Mouse (Mus musculus) liver, postnatal 0 days (tissue): ENCODE data around the gene Ncbp3.

Experiments used
- CTCF ChIP-seq: sonication (generic); IDR thresholded peaks from 2 replicates; pipeline ENCODE4 v1.5.1; 2016; ENCODE audit warnings: antibody characterized with exemption, low read depth
- EP300 ChIP-seq: IDR thresholded peaks from 2 replicates; pipeline ENCODE4 v1.6.1; 2016; ENCODE audit warnings: antibody characterized with exemption, low read depth, mild to moderate bottlenecking

DNA sequence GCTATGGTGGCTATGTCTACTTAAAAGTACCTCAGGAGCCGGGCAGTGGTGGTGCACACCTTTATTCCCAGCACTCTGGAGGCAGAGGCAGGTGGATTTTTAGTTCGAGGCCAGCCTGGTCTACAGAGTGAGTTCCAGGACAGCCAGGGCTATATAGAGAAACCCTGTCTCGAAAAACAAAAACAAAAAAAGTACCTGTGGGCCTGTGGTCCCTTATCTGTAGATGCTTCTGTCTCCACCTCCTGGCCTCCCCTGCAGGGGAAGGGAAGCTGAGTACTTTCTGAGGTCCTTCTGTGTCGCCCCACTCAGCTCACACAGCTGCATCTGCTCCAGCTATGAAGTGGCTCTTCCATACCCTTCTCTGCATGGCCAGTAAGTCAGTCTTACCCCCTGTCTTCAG is 42.7 kb downstream of the Ncbp3 start, which contains the start of gene Itgae:
- TF ChIP-seq CTCF (no peak), EP300 (no peak)
